Mouse (Mus musculus) layer of hippocampus, adult 9-11 months (tissue): ENCODE measurements around the gene Palm2.

ENCODE experiments used
- DNase-seq: peaks from one replicate; pipeline ENCODE4 v3.0.0; 2022

Gene Palm2

GRCm38 (mm10) chr4:57719370-57719769 lies 285.3 kb downstream of the Palm2 start:
- no peak for DNase-seq

DNA sequence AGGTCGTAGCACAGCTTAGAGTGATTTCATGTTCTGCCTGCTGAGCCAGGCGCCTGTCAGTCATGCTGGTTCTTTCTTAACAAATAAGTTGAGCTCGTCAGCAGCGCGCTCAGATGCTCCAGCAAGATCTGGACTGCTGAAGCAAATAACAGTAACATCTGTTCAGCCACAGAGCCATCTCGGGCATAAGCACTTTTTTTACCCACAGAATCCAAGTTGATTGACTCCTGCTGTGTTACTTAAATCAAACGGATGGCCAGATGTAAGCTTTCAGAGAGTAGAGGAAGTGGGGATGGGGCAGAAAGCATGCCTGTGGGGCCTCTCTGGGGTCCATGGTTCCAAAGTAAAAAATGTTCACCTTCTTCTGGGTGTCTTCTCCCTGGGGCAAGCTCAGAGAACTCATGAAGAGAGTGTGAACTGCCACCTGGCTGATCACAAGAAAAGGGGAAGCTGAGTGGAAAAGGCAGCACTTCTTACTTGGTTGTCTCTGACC lies 286.9 kb downstream of the Palm2 start:
- DNase-seq, result peak; percentile 69

GRCm38 (mm10) chr4:57722296-57722695 lies 288.2 kb downstream of the Palm2 start:
- no peak for DNase-seq

DNA sequence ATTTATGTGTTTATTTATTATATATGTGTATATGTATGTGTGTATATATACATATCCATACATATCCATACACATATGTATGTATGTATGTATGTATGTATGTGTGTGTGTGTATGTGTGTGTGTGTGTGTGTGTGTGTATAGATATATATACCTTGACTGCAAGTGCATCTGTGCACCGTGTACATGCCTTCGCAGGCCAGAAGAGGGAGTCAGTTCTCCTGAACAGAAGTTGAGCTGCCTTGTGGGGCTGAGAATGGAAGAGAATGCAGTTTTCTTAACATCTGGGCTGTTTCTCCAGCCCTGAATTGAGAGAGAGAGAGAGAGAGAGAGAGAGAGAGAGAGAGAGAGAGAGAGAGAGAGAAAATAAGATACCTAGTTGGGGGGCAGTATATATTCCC lies 289.6 kb downstream of the Palm2 start:
- DNase-seq, result no peak

GRCm38 (mm10) chr4:57725569-57725968 lies 291.5 kb downstream of the Palm2 start:
- DNase-seq, result no peak

GRCm38 (mm10) chr4:57728611-57729183 lies 294.6 kb downstream of the Palm2 start:
- no peak for DNase-seq

GRCm38 (mm10) chr4:57730047-57730446 lies 296.0 kb downstream of the Palm2 start:
- no peak for DNase-seq

GRCm38 (mm10) chr4:57730801-57731598 lies 297.0 kb downstream of the Palm2 start:
- DNase-seq, result peak; percentile 15

- DNase-seq, result no peak
Measured at GRCm38 (mm10) chr4:57732351-57732750, 298.3 kb downstream of the Palm2 start.

GRCm38 (mm10) chr4:57733445-57733844 lies 299.4 kb downstream of the Palm2 start:
- DNase-seq, result peak; percentile 72

- no peak for DNase-seq
Measured at GRCm38 (mm10) chr4:57735426-57735825, 301.4 kb downstream of the Palm2 start.

DNA sequence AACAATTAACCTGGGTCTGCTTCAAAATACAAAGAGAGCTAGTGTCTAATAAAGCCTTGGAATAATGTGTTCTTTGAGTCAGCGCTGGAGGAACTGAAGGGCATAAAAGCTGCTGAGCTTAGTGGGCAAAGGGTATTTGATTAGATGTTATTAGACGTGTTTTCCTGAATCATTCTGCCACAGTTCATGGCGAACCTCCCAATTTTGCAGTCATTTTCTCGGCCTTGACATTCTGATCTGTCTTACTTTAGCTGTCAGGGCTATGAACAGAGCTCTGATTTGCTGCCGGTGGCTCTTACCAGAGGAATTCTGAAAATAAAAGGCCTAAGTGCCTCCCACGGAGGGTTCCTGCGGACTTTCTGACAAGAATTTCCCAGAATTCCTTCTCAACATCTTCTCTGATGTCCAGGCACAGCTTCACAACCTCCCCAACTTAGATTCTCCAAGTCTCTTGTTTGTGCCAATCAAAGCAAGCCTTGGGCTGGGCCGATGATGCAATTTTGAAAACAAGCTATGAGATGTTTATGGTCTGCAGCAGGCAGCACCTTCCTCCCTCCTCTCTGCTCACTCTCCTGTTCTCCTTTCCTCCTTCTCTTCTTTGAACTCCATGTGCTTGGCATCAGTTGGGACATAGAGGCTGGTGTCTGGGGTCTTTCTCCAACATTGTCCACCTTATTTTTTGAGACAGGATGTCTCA lies 305.0 kb downstream of the Palm2 start:
- DNase-seq, result no peak

DNA sequence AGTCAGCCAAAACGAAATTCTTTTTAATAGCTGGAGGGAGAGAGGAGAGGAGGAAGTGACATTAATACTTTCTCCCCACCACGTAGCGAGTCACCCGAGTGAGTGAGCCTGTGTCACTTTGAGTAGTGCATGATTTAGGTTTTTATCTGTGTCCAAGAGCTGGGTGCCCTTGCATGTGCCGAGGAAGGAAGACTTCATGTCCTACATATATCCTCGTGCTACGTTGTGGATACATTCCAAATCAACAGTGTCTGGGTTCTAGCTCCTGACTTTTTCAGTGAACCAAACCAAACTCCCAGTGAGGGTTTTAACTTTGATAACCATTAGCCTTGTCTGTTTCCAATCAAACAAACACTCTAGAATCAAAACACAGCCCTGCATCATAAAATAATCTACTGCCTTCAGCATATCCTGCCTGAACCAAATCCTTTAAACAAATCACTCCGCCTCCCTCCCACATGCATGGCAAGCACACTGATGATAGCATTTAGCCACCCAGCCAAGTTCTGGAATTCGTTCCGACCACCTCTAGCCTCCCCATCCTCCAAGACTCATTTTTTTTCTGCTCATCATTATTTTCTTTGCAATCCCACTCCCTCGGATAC lies 309.4 kb downstream of the Palm2 start:
- no peak for DNase-seq

GRCm38 (mm10) chr4:57750651-57751050 lies 316.6 kb downstream of the Palm2 start:
- DNase-seq, result no peak

GRCm38 (mm10) chr4:57751054-57751453 lies 317.0 kb downstream of the Palm2 start:
- no peak for DNase-seq

DNA sequence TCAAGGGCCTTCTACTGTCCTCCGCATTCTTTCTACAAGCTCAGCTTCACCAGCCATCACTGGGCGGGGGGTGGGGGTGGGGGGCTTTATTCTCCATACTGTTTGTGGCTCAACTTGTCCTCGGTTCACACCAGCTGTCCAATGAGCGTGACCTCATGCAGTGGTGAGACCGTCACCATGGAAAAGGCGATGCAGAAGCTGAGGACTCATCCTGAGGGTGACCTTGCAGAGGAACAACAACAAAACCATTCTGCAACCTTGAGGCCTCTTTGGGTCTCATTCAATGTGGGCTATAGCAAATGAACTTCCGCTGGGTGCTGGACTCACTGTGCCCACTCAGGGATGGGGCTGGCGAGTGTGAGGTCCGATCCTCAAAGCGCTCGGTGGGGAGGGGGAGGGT lies 317.5 kb downstream of the Palm2 start:
- DNase-seq, result no peak

DNA sequence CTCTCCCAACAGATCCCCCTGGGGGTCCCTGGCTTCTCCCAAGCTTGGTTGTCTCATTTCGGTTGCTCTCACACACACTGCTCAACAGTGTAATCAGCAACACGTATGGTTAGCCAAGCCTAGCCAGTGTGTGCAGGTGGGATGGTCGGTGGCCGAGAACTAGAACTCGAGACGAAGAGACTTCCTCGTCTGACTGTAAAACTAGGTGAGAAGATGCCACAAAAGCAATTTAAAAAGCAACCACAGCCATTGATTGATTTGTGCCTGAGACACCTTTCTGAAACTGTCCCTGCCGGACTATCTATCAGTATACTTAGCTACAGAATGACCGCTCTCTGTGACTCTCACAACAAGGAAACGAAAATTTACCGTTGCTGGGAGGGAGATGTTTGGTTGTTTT lies 321.0 kb downstream of the Palm2 start:
- DNase-seq, result no peak

DNA sequence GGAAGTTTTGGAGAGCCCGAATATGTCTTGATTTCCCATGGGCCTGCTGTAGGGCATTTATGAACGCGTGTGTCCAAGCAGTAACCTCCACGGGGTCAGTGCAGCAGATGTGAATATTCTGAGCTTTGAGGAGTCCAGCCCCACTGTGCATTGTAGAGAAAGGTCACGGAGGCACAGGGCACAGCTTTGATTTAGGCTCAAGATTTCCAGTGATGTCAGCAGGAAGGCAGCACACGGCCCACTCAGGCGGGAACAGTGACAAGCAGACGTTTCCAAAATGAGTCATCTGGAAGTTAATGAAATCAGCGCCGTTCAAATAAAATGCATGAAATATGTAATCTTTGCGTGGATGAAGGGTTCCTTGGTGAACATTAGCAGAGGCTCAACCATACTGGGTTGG lies 323.9 kb downstream of the Palm2 start:
- DNase-seq, result peak; percentile 19
